Mouse (Mus musculus) brain, embryonic 14.5 days (tissue): Measurements from ENCODE around the gene Nars2. TPM values are rescaled to one million over a fixed set of nuclear protein-coding genes. Genes with fewer than 3 reads are reported as not detected.

Source experiments
- DNase-seq: peaks from one replicate; pipeline ENCODE4 v3.0.0-alpha.2; 2011; ENCODE audit warnings: low read depth
- CTCF ChIP-seq: fragments of 200-500 bp; IDR thresholded peaks from 2 replicates; pipeline ENCODE4 v1.5.1; 2012; ENCODE audit warnings: inconsistent platforms, mild to moderate bottlenecking, moderate library complexity, borderline replicate concordance; ENCODE audit not compliant: insufficient read depth, insufficient read length; ENCODE audit errors: extremely low read depth
- POLR2A ChIP-seq: fragments of 200-500 bp; IDR thresholded peaks from 2 replicates; pipeline ENCODE4 v1.6.1; 2012; ENCODE audit warnings: mild to moderate bottlenecking, inconsistent platforms, borderline replicate concordance; ENCODE audit not compliant: poor library complexity, insufficient read depth, insufficient read length, severe bottlenecking; ENCODE audit errors: extremely low read depth
- polyA plus RNA-seq: library from polyadenylated mRNA; depleted of rRNA; stranded (reverse); fragments of >200 nt; gene quantifications from 2 replicates; pipeline ENCODE4 v1.2.3, GENCODE M21; 2012; rRNA removed

Nars2 gene
- polyA plus RNA-seq, 1 experiment, result 7.6 TPM

DNA sequence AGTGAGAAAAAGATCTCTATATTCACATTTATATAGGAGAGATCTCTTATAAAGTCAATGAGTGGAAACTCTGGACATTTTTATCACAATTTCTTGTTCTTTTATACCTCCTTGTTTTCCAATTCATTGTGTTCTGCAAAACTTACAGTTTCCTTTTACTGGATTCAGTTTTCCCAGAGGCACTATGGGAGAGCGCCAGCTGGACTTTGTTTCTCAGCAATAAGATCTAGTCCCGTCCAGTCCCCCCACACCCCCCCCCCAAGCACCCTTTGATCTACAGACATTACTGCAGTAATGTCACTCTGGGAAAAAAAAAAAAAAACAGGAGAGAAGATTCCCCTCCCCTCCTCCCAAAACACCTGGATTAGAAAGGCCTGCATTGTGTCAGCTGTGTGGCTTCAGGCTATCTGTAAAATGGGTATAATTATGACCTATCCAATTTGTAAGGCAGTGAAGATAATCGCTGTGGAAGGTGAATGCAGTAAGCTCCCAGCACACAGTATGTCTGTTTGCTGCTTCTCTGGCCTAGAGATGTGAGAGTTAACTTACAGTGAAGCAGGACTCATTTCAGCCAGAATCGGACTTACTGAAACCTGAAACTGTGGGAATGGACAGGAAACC, 129.4 kb downstream of the Nars2 start:
- DNase-seq, result no peak
- TF ChIP-seq CTCF, result no peak
- no peak for TF ChIP-seq POLR2A

DNA sequence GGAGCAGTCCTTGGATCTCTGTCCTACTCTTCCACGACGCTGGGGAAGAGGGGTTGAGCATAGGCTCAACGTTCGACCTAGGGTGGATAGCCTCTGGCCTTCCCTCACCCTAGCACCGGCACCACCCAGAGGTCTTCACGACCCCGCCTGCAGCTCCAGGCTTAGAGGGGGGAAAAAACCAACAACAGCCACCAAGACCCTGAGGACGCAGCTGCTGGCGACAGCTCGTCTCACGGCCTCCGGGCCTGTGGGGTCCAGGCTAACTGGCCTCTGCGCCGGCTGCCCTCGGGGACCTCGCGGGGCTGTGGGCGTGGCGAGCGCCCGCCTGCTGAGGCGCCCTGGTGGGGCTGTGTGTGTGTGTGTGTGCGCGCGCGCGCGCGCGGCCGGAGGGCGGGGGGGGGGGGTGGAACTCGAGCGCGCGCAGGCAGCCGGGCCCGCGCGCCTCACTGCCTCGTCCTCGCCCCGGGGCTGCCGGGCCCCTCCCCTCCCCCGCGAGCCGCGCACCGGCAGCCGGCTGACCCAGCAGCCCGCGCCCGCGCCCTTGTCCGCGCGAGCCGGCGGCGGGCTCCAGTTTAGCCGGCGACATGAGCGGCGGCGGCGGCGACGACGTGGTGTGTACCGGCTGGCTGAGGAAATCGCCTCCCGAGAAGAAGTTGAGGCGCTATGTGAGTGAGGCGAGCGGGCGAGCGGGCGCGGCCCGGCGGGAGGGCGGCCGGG, 130.1 kb downstream of the Nars2 start, which contains the start of gene Gab2:
Gab2 (plus strand) TSS at position 345 of the 717 bp plus-strand sequence.
- DNase-seq, result peak; percentile 78
- TF ChIP-seq POLR2A (0 out of 2 replicates have a peak, but pooled peaks have one; percentile 25), CTCF (no peak)

DNA sequence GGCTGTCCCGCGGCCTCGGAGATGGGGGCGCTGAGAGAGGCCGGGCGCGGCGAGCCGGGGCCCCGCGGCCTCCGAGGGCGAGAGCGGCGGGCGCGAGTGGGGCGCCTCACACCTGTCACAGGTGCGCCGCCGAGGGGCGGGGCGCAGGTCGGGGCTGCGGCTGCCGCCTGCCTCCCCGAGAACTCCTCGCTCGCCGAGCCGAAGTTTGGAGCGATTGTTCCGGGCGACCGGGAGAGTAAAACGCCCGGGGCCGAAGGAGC, 130.6 kb downstream of the Nars2 start:
- no peak for DNase-seq
- TF ChIP-seq POLR2A (no peak), CTCF (no peak)

DNA sequence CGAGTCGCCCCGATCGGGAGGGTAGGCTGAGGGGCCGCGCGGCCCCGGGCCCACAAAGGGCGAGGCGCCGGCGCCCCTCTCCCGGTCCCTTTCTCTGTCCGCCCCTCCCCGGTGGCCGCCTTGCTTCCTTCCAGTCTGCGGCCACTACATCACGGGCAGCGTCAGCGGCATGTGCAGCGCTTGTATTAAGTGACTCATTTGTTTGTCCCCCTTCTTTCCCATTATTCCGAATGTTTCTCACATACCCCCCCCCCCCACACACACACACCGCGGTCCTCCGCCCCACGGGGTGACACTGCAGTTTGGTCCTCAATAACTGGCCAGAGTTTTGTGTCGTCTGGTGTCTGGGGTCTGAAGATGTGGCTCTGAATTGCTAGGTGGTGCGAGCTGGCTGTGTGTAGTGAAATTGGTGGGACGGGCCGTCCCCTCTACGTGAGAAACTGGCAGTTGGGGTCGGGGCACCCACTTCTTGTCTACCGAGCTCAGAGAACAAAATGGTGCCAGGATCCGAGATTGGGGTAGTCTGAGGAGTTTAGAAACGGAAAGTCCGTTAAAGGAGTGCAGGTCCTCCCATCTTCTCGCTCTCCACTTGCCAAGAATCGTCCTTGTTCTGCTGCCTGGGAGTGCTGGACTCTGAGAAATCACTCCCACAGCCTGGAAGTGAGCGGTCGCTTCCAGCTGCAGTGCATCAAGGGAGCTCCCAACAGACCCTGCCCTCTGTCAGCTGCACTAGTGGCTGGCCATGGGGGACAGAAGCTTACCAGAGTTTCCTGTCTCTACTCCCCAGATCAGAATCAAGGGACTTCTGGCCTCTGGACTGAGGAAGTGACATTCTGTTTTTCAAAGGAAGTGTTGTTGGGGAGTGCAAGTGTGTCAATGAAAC, 131.2 kb downstream of the Nars2 start:
- DNase-seq, result peak; percentile 71
- no peak for TF ChIP-seq CTCF
- TF ChIP-seq POLR2A, result no peak

DNA sequence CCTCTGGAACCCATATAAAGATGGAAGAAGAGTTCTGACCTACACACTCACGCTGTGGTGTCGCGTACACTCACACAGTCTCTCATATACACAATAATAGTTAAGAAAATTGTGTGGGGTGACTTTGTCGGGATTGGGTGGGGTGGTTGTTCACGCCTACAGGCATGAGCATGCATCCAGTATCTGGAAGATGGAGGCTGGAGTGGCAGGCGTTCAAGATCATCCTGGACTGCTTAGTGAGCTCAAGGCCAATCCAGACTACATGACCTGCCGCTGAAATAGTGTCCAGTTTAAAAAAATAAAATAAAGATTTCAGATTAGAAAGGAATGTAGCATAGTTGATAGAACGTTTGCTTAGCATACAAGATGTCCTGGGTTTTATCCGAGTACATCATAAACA, 132.3 kb downstream of the Nars2 start:
- DNase-seq, result no peak
- TF ChIP-seq POLR2A (no peak), CTCF (no peak)

DNA sequence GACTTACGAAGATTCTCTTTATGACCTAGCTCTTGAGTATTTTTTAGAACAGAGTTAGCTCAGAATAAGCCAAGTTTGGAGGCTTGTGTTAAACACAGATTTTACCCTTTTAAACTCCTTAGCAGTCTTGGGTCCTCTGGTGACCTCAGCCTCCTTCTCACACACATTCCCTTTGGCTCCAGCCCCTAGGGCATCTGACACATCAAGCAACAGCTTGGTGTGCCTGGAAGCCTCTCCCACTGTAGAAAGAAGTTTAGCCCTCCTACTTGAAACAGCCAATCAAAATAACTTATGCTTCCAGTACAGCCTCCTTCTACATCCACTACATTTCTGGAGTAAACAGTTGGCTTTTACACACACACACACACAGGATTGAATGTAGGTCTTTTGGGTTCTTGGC, 132.9 kb downstream of the Nars2 start:
- no peak for DNase-seq
- TF ChIP-seq CTCF, result no peak
- TF ChIP-seq POLR2A, result no peak

DNA sequence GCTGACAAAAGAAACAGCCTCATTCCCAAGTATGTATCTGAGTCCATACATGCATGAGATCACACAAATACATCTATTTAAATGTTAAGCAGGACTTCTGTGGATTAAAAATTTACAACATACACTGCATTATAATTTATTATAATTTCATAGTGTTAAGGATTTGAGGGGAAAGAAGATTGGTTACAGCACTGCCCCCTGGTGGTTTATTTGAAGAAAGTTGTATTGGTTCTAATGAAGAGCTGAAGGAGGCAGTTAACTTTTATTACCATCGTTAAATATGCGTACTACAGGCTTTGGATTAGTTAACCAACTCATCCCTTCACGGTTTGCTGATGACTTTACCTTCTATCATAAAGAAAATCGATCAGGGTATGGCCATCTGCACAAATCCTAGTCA, 134.0 kb downstream of the Nars2 start:
- peak; percentile 84 for DNase-seq

DNA sequence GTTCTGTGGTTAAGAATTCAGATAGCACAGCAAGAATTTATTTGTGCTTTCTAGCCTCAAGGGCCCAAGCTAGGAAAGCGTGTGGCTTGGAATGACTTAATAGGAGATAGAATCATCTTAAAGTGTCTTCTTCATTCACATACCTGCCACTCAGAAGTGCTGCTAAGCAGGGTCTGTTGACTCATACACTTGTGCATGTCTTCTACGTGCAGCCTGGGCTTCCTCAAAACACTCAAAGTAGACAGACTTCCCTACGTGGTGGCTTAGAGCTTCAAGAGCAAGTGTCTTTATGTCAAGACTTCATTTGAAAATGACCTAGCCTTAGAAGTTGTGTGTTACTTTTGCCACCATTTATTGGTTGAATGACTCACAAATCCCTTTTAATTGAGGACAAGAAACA, 142.9 kb downstream of the Nars2 start:
- DNase-seq, result no peak
- no peak for TF ChIP-seq CTCF
- TF ChIP-seq POLR2A, result no peak

More for the DNA sequence above, 134.0 kb downstream of the Nars2 start:
- TF ChIP-seq POLR2A (no peak), CTCF (no peak)

DNA sequence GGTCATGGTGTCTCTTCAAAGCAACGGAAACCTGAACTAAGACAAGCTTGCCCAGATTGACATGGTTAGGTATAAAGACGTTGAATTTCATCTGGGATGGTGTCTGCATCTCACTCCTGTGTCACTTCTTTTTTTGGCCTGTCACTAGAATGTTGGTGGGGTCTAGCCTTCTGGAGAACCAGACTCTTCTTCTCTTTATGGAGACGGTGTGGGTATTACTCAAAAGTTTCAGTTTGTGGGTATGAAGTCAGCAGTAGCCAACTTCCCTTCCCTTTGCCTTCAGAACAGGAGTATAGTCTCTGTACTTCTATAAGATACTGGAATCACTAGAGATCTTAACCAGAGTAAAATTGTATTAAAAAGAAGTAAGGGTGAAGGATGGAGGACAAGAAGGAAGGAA, 156.8 kb downstream of the Nars2 start:
- TF ChIP-seq CTCF, result no peak
- no peak for TF ChIP-seq POLR2A
- DNase-seq, result no peak

Other genes starting within 250 kb of the Nars2 start
- 26.6 and 33.8 TPM in 2 replicates for gene Gab2, start 130.1 kb downstream of the Nars2 start, polyA plus RNA-seq